Mouse (Mus musculus) MEL (cell line): ENCODE measurements around the gene Casz1. TPM values are rescaled to one million over a fixed set of nuclear protein-coding genes. Genes with fewer than 3 reads are reported as not detected.

ENCODE experiments used
- DNase-seq: peaks from one replicate; pipeline ENCODE4 v3.0.0; 2011; ENCODE audit warnings: low read depth, low spot score
- H3K27ac ChIP-seq: 2 replicates; pipeline ENCODE4 v1.5.1; 2012; ENCODE audit warnings: low read depth, mild to moderate bottlenecking, control low read depth, low read length, moderate library complexity; ENCODE audit not compliant: control insufficient read depth
- H3K27me3 ChIP-seq, 2 experiments: fragments of 150-350 bp in 1 of 2; sonication (generic) in 1 of 2; 2 replicates each; pipeline ENCODE4 v1.6.1; 2012; ENCODE audit warnings: low read length in 2 of 2, mild to moderate bottlenecking in 2 of 2, improper control_type of control experiment in 1 of 2, moderate library complexity in 1 of 2; ENCODE audit not compliant: insufficient read depth in 2 of 2, control insufficient read depth in 1 of 2
- H3K36me3 ChIP-seq, 2 experiments: 2 replicates each; pipeline ENCODE4 v1.6.1; 2012 to 2014; ENCODE audit warnings: low read length in 2 of 2, improper control_type of control experiment in 1 of 2, inconsistent platforms in 1 of 2, mild to moderate bottlenecking in 1 of 2; ENCODE audit not compliant: insufficient read depth in 2 of 2, control insufficient read depth in 1 of 2
- H3K4me1 ChIP-seq, 2 experiments: fragments of 150-350 bp in 1 of 2; sonication (generic) in 1 of 2; 2 replicates each; pipeline ENCODE4 v1.6.1; 2012; ENCODE audit warnings: low read length in 2 of 2, improper control_type of control experiment in 1 of 2, mild to moderate bottlenecking in 1 of 2; ENCODE audit not compliant: insufficient read depth in 2 of 2, control insufficient read depth in 1 of 2
- H3K4me3 ChIP-seq, 2 experiments: fragments of 150-350 bp in 1 of 2; sonication (generic) in 1 of 2; 2 replicates each; pipeline ENCODE4 v1.5.1; 2012; ENCODE audit warnings: low read depth in 2 of 2, low read length in 2 of 2, mild to moderate bottlenecking in 2 of 2, moderate library complexity in 2 of 2, control low read depth in 1 of 2, improper control_type of control experiment in 1 of 2; ENCODE audit not compliant: control insufficient read depth in 1 of 2, insufficient read depth in 1 of 2
- H3K79me2 ChIP-seq: 2 replicates; pipeline ENCODE4 v1.6.1; 2012; ENCODE audit warnings: mild to moderate bottlenecking, low read length, moderate library complexity; ENCODE audit not compliant: control insufficient read depth, poor library complexity, insufficient read depth
- H3K9ac ChIP-seq: 2 replicates; pipeline ENCODE4 v1.6.1; 2012; ENCODE audit warnings: low read depth, mild to moderate bottlenecking, control low read depth, low read length, moderate library complexity; ENCODE audit not compliant: control insufficient read depth, poor library complexity, severe bottlenecking
- H3K9me3 ChIP-seq: fragments of 150-350 bp; sonication (generic); replicated peaks from 2 replicates; pipeline ENCODE4 v1.6.1; 2012; ENCODE audit warnings: mild to moderate bottlenecking, low read length, improper control_type of control experiment, moderate library complexity; ENCODE audit not compliant: insufficient read depth
- BHLHE40 ChIP-seq: IDR thresholded peaks from 2 replicates; pipeline ENCODE4 v1.6.1; 2012; ENCODE audit warnings: low read depth, mild to moderate bottlenecking, inconsistent platforms, low read length, improper control_type of control experiment, borderline replicate concordance
- CHD1 ChIP-seq: IDR thresholded peaks from 2 replicates; pipeline ENCODE4 v1.6.1; 2012; ENCODE audit warnings: low read depth, mild to moderate bottlenecking, inconsistent platforms, low read length, improper control_type of control experiment
- CHD2 ChIP-seq: IDR thresholded peaks from 2 replicates; pipeline ENCODE4 v1.6.1; 2011; ENCODE audit warnings: low read length, improper control_type of control experiment
- CTCF ChIP-seq, 3 experiments: IDR thresholded peaks in 2 of 3; conservative IDR thresholded peaks in 1 of 3; 2 replicates each; pipeline ENCODE4 v1.5.1; 2011 to 2012; ENCODE audit warnings: low read length in 3 of 3, low read depth in 2 of 3, mild to moderate bottlenecking in 2 of 3, improper control_type of control experiment in 1 of 3, inconsistent platforms in 1 of 3, mixed read lengths in 1 of 3, moderate library complexity in 1 of 3; ENCODE audit not compliant: control insufficient read depth in 1 of 3, insufficient read depth in 1 of 3, poor library complexity in 1 of 3, severe bottlenecking in 1 of 3
- EP300 ChIP-seq, 2 experiments: IDR thresholded peaks; 2 replicates each; pipeline ENCODE4 v1.6.1; 2011; ENCODE audit warnings: improper control_type of control experiment in 2 of 2, low read length in 2 of 2, low read depth in 1 of 2, mild to moderate bottlenecking in 1 of 2
- ETS1 ChIP-seq: IDR thresholded peaks from 2 replicates; pipeline ENCODE4 v1.6.1; 2012; ENCODE audit warnings: low read depth, mild to moderate bottlenecking, inconsistent platforms, low read length, improper control_type of control experiment, moderate library complexity
- GABPA ChIP-seq: IDR thresholded peaks from 2 replicates; pipeline ENCODE4 v1.6.1; 2012; ENCODE audit warnings: low read depth, mild to moderate bottlenecking, inconsistent platforms, low read length, improper control_type of control experiment, moderate library complexity
- HCFC1 ChIP-seq: IDR thresholded peaks from 2 replicates; pipeline ENCODE4 v1.6.1; 2012; ENCODE audit warnings: low read depth, mild to moderate bottlenecking, inconsistent platforms, low read length, improper control_type of control experiment, moderate library complexity
- KAT2A ChIP-seq: conservative IDR thresholded peaks from 2 replicates; pipeline ENCODE4 v1.6.1; 2012; ENCODE audit warnings: low read depth, low read length, improper control_type of control experiment, inconsistent platforms
- MAFK ChIP-seq: IDR thresholded peaks from 2 replicates; pipeline ENCODE4 v1.6.1; 2011; ENCODE audit warnings: low read depth, mild to moderate bottlenecking, low read length, improper control_type of control experiment, borderline replicate concordance
- MAX ChIP-seq: IDR thresholded peaks from 2 replicates; pipeline ENCODE4 v1.6.1; 2011; ENCODE audit warnings: low read length, improper control_type of control experiment
- MAZ ChIP-seq: IDR thresholded peaks from 2 replicates; pipeline ENCODE4 v1.6.1; 2012; ENCODE audit warnings: low read depth, mild to moderate bottlenecking, inconsistent platforms, low read length, improper control_type of control experiment
- MYB ChIP-seq: IDR thresholded peaks from 2 replicates; pipeline ENCODE4 v1.6.1; 2011; ENCODE audit warnings: mild to moderate bottlenecking, low read depth, low read length, improper control_type of control experiment
- MYC ChIP-seq: IDR thresholded peaks from 2 replicates; pipeline ENCODE4 v1.6.1; 2011; ENCODE audit warnings: low read depth, mild to moderate bottlenecking, low read length, improper control_type of control experiment, moderate library complexity
- NELFE ChIP-seq: IDR thresholded peaks from 2 replicates; pipeline ENCODE4 v1.6.1; 2011; ENCODE audit warnings: low read depth, low read length, improper control_type of control experiment
- NRF1 ChIP-seq: IDR thresholded peaks from 2 replicates; pipeline ENCODE4 v1.6.1; 2014; ENCODE audit warnings: low read depth, mild to moderate bottlenecking, inconsistent platforms, low read length, improper control_type of control experiment, moderate library complexity; ENCODE audit not compliant: poor library complexity, insufficient read depth, severe bottlenecking
- POLR2A ChIP-seq, 2 experiments: IDR thresholded peaks; 2 replicates each; pipeline ENCODE4 v1.6.1; 2011 to 2012; ENCODE audit warnings: low read length in 2 of 2, mild to moderate bottlenecking in 2 of 2, control low read depth in 1 of 2, improper control_type of control experiment in 1 of 2, low read depth in 1 of 2, moderate library complexity in 1 of 2; ENCODE audit not compliant: control insufficient read depth in 1 of 2, insufficient read depth in 1 of 2, poor library complexity in 1 of 2
- POLR2AphosphoS5 ChIP-seq: IDR thresholded peaks from 2 replicates; pipeline ENCODE4 v1.6.1; 2012; ENCODE audit warnings: low read depth, borderline replicate concordance, mild to moderate bottlenecking, inconsistent platforms, low read length, moderate library complexity, mixed read lengths
- RAD21 ChIP-seq: IDR thresholded peaks from 2 replicates; pipeline ENCODE4 v1.6.1; 2011; ENCODE audit warnings: mild to moderate bottlenecking, low read depth, low read length, improper control_type of control experiment
- SMC3 ChIP-seq: IDR thresholded peaks from 2 replicates; pipeline ENCODE4 v1.6.1; 2011; ENCODE audit warnings: low read depth, low read length, improper control_type of control experiment
- TBP ChIP-seq: IDR thresholded peaks from 2 replicates; pipeline ENCODE4 v1.8.0; 2011; ENCODE audit warnings: low read depth, low read length, improper control_type of control experiment
- TCF12 ChIP-seq: IDR thresholded peaks from 2 replicates; pipeline ENCODE4 v1.6.1; 2014; ENCODE audit warnings: low read depth, mild to moderate bottlenecking, inconsistent platforms, low read length, improper control_type of control experiment, moderate library complexity
- USF2 ChIP-seq, 2 experiments: IDR thresholded peaks; 2 replicates each; pipeline ENCODE4 v1.6.1; 2011 to 2012; ENCODE audit warnings: improper control_type of control experiment in 2 of 2, low read length in 2 of 2, borderline replicate concordance in 1 of 2, inconsistent platforms in 1 of 2, low read depth in 1 of 2, mild to moderate bottlenecking in 1 of 2; ENCODE audit not compliant: insufficient read depth in 1 of 2
- ZC3H11A ChIP-seq: IDR thresholded peaks from 2 replicates; pipeline ENCODE4 v1.6.1; 2012; ENCODE audit warnings: low read depth, mild to moderate bottlenecking, inconsistent platforms, low read length, improper control_type of control experiment
- ZNF384 ChIP-seq: IDR thresholded peaks from 2 replicates; pipeline ENCODE4 v1.6.1; 2012; ENCODE audit warnings: low read depth, mild to moderate bottlenecking, inconsistent platforms, low read length, improper control_type of control experiment
- polyA plus RNA-seq, 2 experiments: library from polyadenylated mRNA; stranded (reverse) in 1 of 2; unstranded in 1 of 2; fragments of >175 nt in 1 of 2; fragments of >200 nt in 1 of 2; gene quantifications; 2 replicates each; pipeline versions ENCODE4 v1.2.1 to v1.2.4; 2012; ENCODE audit warnings: low replicate concordance in 2 of 2, low read depth in 1 of 2; ENCODE audit not compliant: insufficient read length in 2 of 2, insufficient read depth in 1 of 2, missing spikeins in 1 of 2
- total RNA-seq: library from RNA; depleted of rRNA; stranded (reverse); fragments of 300-350 nt; gene quantifications from 2 replicates; pipeline ENCODE4 v1.2.3, GENCODE M21; 2012

Gene Casz1
- total and polyA plus RNA-seq, 3 experiments: 1.3 to 3.2 TPM; not detected in 1

GRCm38 (mm10) chr4:148859906-148860491 lies 55.8 kb downstream of the Casz1 start:
- Histone ChIP-seq H3K9me3 (no peaks in the 10 kb centered on the region), H3K27me3 (peaks cover 0 to 8% of the 10 kb centered on the region in 2 experiments; a peak in 3 of 4 replicates), H3K4me3 (no peak overlapping the region), H3K27ac (no peak overlapping the region), H3K79me2 (no peaks in the 10 kb centered on the region), H3K9ac (no peak overlapping the region), H3K4me1 (no peaks in the 10 kb centered on the region), H3K36me3 (no peaks in the 10 kb centered on the region)
- TF ChIP-seq MAFK: no peak
- TF ChIP-seq NELFE: no peak
- no peak for TF ChIP-seq POLR2A (IDR thresholded peaks at IDR 0.05; ENCODE audit: control insufficient read depth in 1 of 2, insufficient read depth in 1 of 2, low read depth in 1 of 2, low read length in 2 of 2, poor library complexity in 1 of 2)
- no peak for TF ChIP-seq MAX
- no peak for TF ChIP-seq NRF1
- TF ChIP-seq ZNF384: no peak
- TF ChIP-seq MYC: no peak
- TF ChIP-seq GABPA: no peak
- no peak for TF ChIP-seq KAT2A
- TF ChIP-seq POLR2AphosphoS5: no peak
- TF ChIP-seq CTCF (IDR thresholded peaks at IDR 0.05 in 2 of 3, conservative IDR thresholded peaks at IDR 0.05 in 1 of 3; ENCODE audit: control insufficient read depth in 1 of 3, insufficient read depth in 1 of 3, low read depth in 2 of 3, low read length in 3 of 3, poor library complexity in 1 of 3, severe bottlenecking in 1 of 3): no peak
- no peak for DNase-seq

DNA sequence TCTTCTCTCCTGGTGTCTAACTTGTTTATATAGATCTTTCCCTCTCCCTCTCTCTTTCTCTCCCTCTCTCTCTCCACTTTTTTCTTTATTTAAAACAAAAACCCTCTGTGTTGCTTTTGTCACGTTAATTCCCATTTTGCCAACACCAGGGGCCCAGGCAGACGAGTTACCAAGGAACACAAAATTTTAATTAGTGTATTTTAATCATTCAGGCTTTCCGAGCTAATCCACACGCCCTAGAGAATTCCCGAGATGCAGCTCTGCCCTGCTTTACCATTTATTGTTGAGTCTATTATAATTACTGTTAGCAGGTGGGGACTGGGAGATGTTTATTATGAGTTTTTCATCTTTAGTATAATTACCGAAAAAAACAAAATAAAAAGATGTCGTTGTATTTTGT lies 56.4 kb downstream of the Casz1 start:
- Histone ChIP-seq H3K27me3 (peaks cover 0 to 6% of the 10 kb centered on the region in 2 experiments; a peak in 3 of 4 replicates), H3K36me3 (no peaks in the 10 kb centered on the region)
- DNase-seq: no peak

More for the DNA sequence above, 56.4 kb downstream of the Casz1 start:
- Histone ChIP-seq H3K79me2 (no peaks in the 10 kb centered on the region), H3K4me3 (no peak overlapping the region), H3K9me3 (no peaks in the 10 kb centered on the region), H3K9ac (no peak overlapping the region), H3K27ac (no peak overlapping the region), H3K4me1 (no peaks in the 10 kb centered on the region)
- TF ChIP-seq NELFE (no peak), ETS1 (no peak), RAD21 (no peak), CHD1 (no peak), USF2 (IDR thresholded peaks at IDR 0.05; ENCODE audit: borderline replicate concordance in 1 of 2, insufficient read depth in 1 of 2, low read depth in 1 of 2, low read length in 2 of 2) (no peak), MAX (no peak), EP300 (IDR thresholded peaks at IDR 0.05; ENCODE audit: low read depth in 1 of 2, low read length in 2 of 2) (no peak), BHLHE40 (no peak), CHD2 (no peak), ZNF384 (no peak), TBP (no peak), MAZ (no peak), ZC3H11A (no peak), POLR2A (IDR thresholded peaks at IDR 0.05; ENCODE audit: control insufficient read depth in 1 of 2, insufficient read depth in 1 of 2, low read depth in 1 of 2, low read length in 2 of 2, poor library complexity in 1 of 2) (no peak), POLR2AphosphoS5 (no peak), MYB (no peak), SMC3 (no peak), HCFC1 (no peak), TCF12 (no peak)
